ENCODE assay signal across 9 mouse cellular contexts in genomic region chr7:45174567-45175280, GRCm38 (mm10). TPM values are rescaled to one million over a fixed set of nuclear protein-coding genes. Genes with fewer than 3 reads are reported as not detected.
DNase-seq lines count a peak whose midpoint lies in the region; ATAC-seq and TF ChIP-seq lines count a peak whose summit lies in the region.
"Had no signal": no experiment of that assay in that cellular context is flagged by ENCODE, and none has a peak within 500 bp of the region (broad histone marks: within the 10 kb centered on the region; RNA-seq: fewer than 3 reads in every experiment).

No protein-coding gene starts in this region.

- TF ChIP-seq CTCF in testis, adult 2 months (IDR thresholded peaks at IDR 0.05; ENCODE audit: control insufficient read depth, insufficient read depth, insufficient replicate concordance, low read depth, low read length): no peak

- intact Hi-C loops in left cerebral cortex, postnatal 4 days (cut with DNase I): no loop called here

- H3K4me2 ChIP-seq in heart, embryonic 11.5 days: peak overlapping the region; percentile 37; the same call in 1 of the 2 replicates
- 0 out of 2 replicates have a peak overlapping the region, but pooled peaks have one; percentile 10 for H3K4me2 ChIP-seq in limb, embryonic 14.5 days (replicated peaks; ENCODE audit: low read depth, low read length, severe bottlenecking)

- peaks cover 13% of the 10 kb centered on the region for H3K9me3 ChIP-seq in heart, embryonic 11.5 days (replicated peaks; ENCODE audit: control insufficient read depth, low read length)
- H3K9me3 ChIP-seq in limb, embryonic 14.5 days (ENCODE audit: control insufficient read depth, low read length): peaks cover 9% of the 10 kb centered on the region

- 7% methylated on average over 26 of the region's 29 CpGs for WGBS in heart, embryonic 11.5 days (ENCODE audit: insufficient replicate concordance)
- 5% methylated on average over 24 of the region's 29 CpGs for WGBS in limb, embryonic 14.5 days

- TF ChIP-seq POLR2A in testis, adult 2 months (IDR thresholded peaks at IDR 0.05; ENCODE audit: control insufficient read depth, low read depth, low read length): no peak
- TF ChIP-seq POLR2A in limb, embryonic 14.5 days (IDR thresholded peaks at IDR 0.05; ENCODE audit: borderline replicate concordance, extremely low read depth, insufficient read depth, insufficient read length): no peak

- H3K36me3 ChIP-seq in heart, embryonic 11.5 days (ENCODE audit: control insufficient read depth, insufficient read depth, low read length): no peaks in the 10 kb centered on the region
- H3K36me3 ChIP-seq in testis, adult 2 months (ENCODE audit: control insufficient read depth, insufficient read depth, low read length): no peaks in the 10 kb centered on the region
- H3K36me3 ChIP-seq in limb, embryonic 14.5 days (ENCODE audit: control insufficient read depth, insufficient read depth, low read length): no peaks in the 10 kb centered on the region

- H3K9ac ChIP-seq in heart, embryonic 11.5 days (ENCODE audit: low read depth, low read length): no peak overlapping the region
- no peak overlapping the region for H3K9ac ChIP-seq in limb, embryonic 14.5 days (ENCODE audit: low read depth, low read length, severe bottlenecking)

- no peak for DNase-seq in heart, adult 11 months
- no peak for DNase-seq in testis, postnatal 10 days (ENCODE audit: low spot score)
- DNase-seq in limb, embryonic 14.5 days (ENCODE audit: low spot score): no peak
- DNase-seq in thymus, postnatal 14 days: no peak
- no peak for DNase-seq in left cerebral cortex, postnatal 4 days
- DNase-seq: kidney, postnatal 36 days had no signal

- H3K27ac ChIP-seq in heart, embryonic 11.5 days (ENCODE audit: low read depth, low read length): no peak overlapping the region
- peak overlapping the region; percentile 61 for H3K27ac ChIP-seq in testis, adult 2 months (ENCODE audit: control insufficient read depth, insufficient read depth, low read depth, low read length)
- H3K27ac ChIP-seq in limb, embryonic 14.5 days (replicated peaks; ENCODE audit: low read depth, low read length): no peak overlapping the region

- ATAC-seq in heart, embryonic 11.5 days (replicated peaks; ENCODE audit: insufficient number of reproducible peaks, low FRiP score, low TSS enrichment): no peak
- no peak for ATAC-seq in limb, embryonic 14.5 days (ENCODE audit: low FRiP score, low read depth)
- no peak for ATAC-seq in megakaryocyte-erythroid progenitor cell, adult 5-6 weeks (replicated peaks; ENCODE audit: low FRiP score, low TSS enrichment, poor library complexity, severe bottlenecking)

- peaks cover 8% of the 10 kb centered on the region; the same call in 1 of the 2 replicates for H3K4me1 ChIP-seq in heart, embryonic 11.5 days (ENCODE audit: control insufficient read depth, insufficient read depth, low read length)
- peaks cover 30% of the 10 kb centered on the region for H3K4me1 ChIP-seq in testis, adult 2 months (ENCODE audit: control insufficient read depth, insufficient read depth, low read length)
- no peaks in the 10 kb centered on the region for H3K4me1 ChIP-seq in limb, embryonic 14.5 days (ENCODE audit: control insufficient read depth, insufficient read depth, low read length)

- H3K27me3 ChIP-seq in heart, embryonic 11.5 days (ENCODE audit: control insufficient read depth, insufficient read depth, low read length): peaks cover 71% of the 10 kb centered on the region
- no peaks in the 10 kb centered on the region; the same call in 1 of the 2 replicates for H3K27me3 ChIP-seq in testis, adult 2 months (ENCODE audit: control insufficient read depth, insufficient read depth, low read length)
- peaks cover 61% of the 10 kb centered on the region for H3K27me3 ChIP-seq in limb, embryonic 14.5 days (ENCODE audit: control insufficient read depth, insufficient read depth, low read length)

- 0 out of 2 replicates have a peak overlapping the region, but pooled peaks have one; percentile 14 for H3K4me3 ChIP-seq in heart, embryonic 11.5 days (ENCODE audit: low read depth, low read length)
- peak overlapping the region; percentile 88 for H3K4me3 ChIP-seq in testis, adult 2 months (ENCODE audit: control insufficient read depth, low read depth, low read length)
- H3K4me3 ChIP-seq in limb, embryonic 14.5 days (replicated peaks; ENCODE audit: low read length): no peak overlapping the region

RNA-seq across cellular contexts. Expression of gene Gfy, which starts 4.6 kb away (rescaled TPM):
- not detected in 2 replicates for polyA plus RNA-seq in heart, embryonic 11.5 days (2014; fragmentation: Nextera tagmentation; extraction: Ambion mirVana)
- 3.9 and 5.4 TPM in 2 replicates for polyA plus RNA-seq in testis, adult 2 months (2012; rRNA removed)
- polyA plus RNA-seq in limb, embryonic 14.5 days (2012; rRNA removed): 0.09 and 0.27 TPM in 2 replicates
- not detected in 2 replicates for polyA plus RNA-seq in limb, embryonic 14.5 days (2014; fragmentation: Nextera tagmentation; extraction: Ambion mirVana)
- not detected in 2 replicates for total RNA-seq in megakaryocyte-erythroid progenitor cell, adult 5-6 weeks (2014; fragmentation: Nextera tagmentation)
- total RNA-seq in megakaryocyte-erythroid progenitor cell, adult 5-6 weeks (2017): 1.9 TPM in 1 of 2 replicates, not detected in the other
- under 1 TPM in 1 of 2 experiments, not detected in 1; 0.38 TPM for total RNA-seq in left cerebral cortex, postnatal 4 days (2021)

RNA-seq across cellular contexts. Expression of gene Pth2, which starts 6.1 kb away (rescaled TPM):
- polyA plus RNA-seq in heart, embryonic 11.5 days (2014; fragmentation: Nextera tagmentation; extraction: Ambion mirVana): 0.68 TPM in 1 of 2 replicates, not detected in the other
- polyA plus RNA-seq in testis, adult 2 months (2012; rRNA removed): 21.9 and 28.2 TPM in 2 replicates
- not detected in 2 replicates for polyA plus RNA-seq in limb, embryonic 14.5 days (2012; rRNA removed)
- not detected in 2 replicates for polyA plus RNA-seq in limb, embryonic 14.5 days (2014; fragmentation: Nextera tagmentation; extraction: Ambion mirVana)
- total RNA-seq in megakaryocyte-erythroid progenitor cell, adult 5-6 weeks (2014; fragmentation: Nextera tagmentation): not detected in 2 replicates
- not detected in 2 replicates for total RNA-seq in megakaryocyte-erythroid progenitor cell, adult 5-6 weeks (2017)
- not detected for total RNA-seq in left cerebral cortex, postnatal 4 days (2021)

RNA-seq across cellular contexts. Expression of gene Slc17a7, which starts 11.0 kb away (rescaled TPM):
- 3.0 and 3.7 TPM in 2 replicates for polyA plus RNA-seq in heart, embryonic 11.5 days (2014; fragmentation: Nextera tagmentation; extraction: Ambion mirVana)
- polyA plus RNA-seq in testis, adult 2 months (2012; rRNA removed): 33.5 and 34.1 TPM in 2 replicates
- 0.40 and 0.58 TPM in 2 replicates for polyA plus RNA-seq in limb, embryonic 14.5 days (2012; rRNA removed)
- polyA plus RNA-seq in limb, embryonic 14.5 days (2014; fragmentation: Nextera tagmentation; extraction: Ambion mirVana): 0.17 and 0.18 TPM in 2 replicates
- total RNA-seq in megakaryocyte-erythroid progenitor cell, adult 5-6 weeks (2014; fragmentation: Nextera tagmentation): not detected in 2 replicates
- not detected in 2 replicates for total RNA-seq in megakaryocyte-erythroid progenitor cell, adult 5-6 weeks (2017)
- total RNA-seq in left cerebral cortex, postnatal 4 days (2021): 100 to 1,000 TPM; 267 to 292 TPM

RNA-seq across cellular contexts. Expression of gene Aldh16a1, which starts 20.3 kb away (rescaled TPM):
- polyA plus RNA-seq in heart, embryonic 11.5 days (2014; fragmentation: Nextera tagmentation; extraction: Ambion mirVana): 28.7 and 28.9 TPM in 2 replicates
- 12.8 and 13.4 TPM in 2 replicates for polyA plus RNA-seq in testis, adult 2 months (2012; rRNA removed)
- polyA plus RNA-seq in limb, embryonic 14.5 days (2012; rRNA removed): 45.6 and 67.3 TPM in 2 replicates
- 40.0 and 47.7 TPM in 2 replicates for polyA plus RNA-seq in limb, embryonic 14.5 days (2014; fragmentation: Nextera tagmentation; extraction: Ambion mirVana)
- total RNA-seq in megakaryocyte-erythroid progenitor cell, adult 5-6 weeks (2014; fragmentation: Nextera tagmentation): 69.0 and 84.8 TPM in 2 replicates
- total RNA-seq in megakaryocyte-erythroid progenitor cell, adult 5-6 weeks (2017): 19.1 and 22.1 TPM in 2 replicates
- 10 to 100 TPM; 16.7 to 16.9 TPM for total RNA-seq in left cerebral cortex, postnatal 4 days (2021)

RNA-seq across cellular contexts. Expression of gene Pih1d1, which starts 20.6 kb away (rescaled TPM):
- 99.1 and 99.6 TPM in 2 replicates for polyA plus RNA-seq in heart, embryonic 11.5 days (2014; fragmentation: Nextera tagmentation; extraction: Ambion mirVana)
- polyA plus RNA-seq in testis, adult 2 months (2012; rRNA removed): 258 and 295 TPM in 2 replicates
- polyA plus RNA-seq in limb, embryonic 14.5 days (2012; rRNA removed): 115 and 118 TPM in 2 replicates
- 86.4 and 87.3 TPM in 2 replicates for polyA plus RNA-seq in limb, embryonic 14.5 days (2014; fragmentation: Nextera tagmentation; extraction: Ambion mirVana)
- total RNA-seq in megakaryocyte-erythroid progenitor cell, adult 5-6 weeks (2014; fragmentation: Nextera tagmentation): 135 and 148 TPM in 2 replicates
- 39.0 and 61.3 TPM in 2 replicates for total RNA-seq in megakaryocyte-erythroid progenitor cell, adult 5-6 weeks (2017)
- total RNA-seq in left cerebral cortex, postnatal 4 days (2021): 100 to 1,000 TPM; 100 to 101 TPM

Comparison
In these comparisons a context has a peak if more than half of its experiments do, and no peak if none do; other contexts are left out.
1. RNA of gene Pth2, which starts 6.1 kb away (polyA plus RNA-seq): 21.9 to 28.2 TPM in testis, adult 2 months; 0.68 TPM in heart, embryonic 11.5 days and not detected in limb, embryonic 14.5 days; every median in the first group is over 10 times any median in the second.